Mouse (Mus musculus): Measurements from ENCODE around the gene Olfr1434. TPM values are rescaled to one million over a fixed set of nuclear protein-coding genes. Genes with fewer than 3 reads are reported as not detected.
"Not testable (repeated sequence)": the region's sequence is repeated elsewhere in the genome, so short reads cannot be mapped to it uniquely, and the experiment has no call there.

Gene Olfr1434
- not detected for total RNA-seq (2021)

- intact Hi-C loops (cut with DNase I), result no loop called here
- no peak for DNase-seq (ENCODE audit: low spot score in 2 of 2)
Observed at GRCm38 (mm10) chr19:12279554-12279953, at the start of gene Olfr1434. TSS of gene Olfr1434 (plus strand) at chr19:12279854.

DNA sequence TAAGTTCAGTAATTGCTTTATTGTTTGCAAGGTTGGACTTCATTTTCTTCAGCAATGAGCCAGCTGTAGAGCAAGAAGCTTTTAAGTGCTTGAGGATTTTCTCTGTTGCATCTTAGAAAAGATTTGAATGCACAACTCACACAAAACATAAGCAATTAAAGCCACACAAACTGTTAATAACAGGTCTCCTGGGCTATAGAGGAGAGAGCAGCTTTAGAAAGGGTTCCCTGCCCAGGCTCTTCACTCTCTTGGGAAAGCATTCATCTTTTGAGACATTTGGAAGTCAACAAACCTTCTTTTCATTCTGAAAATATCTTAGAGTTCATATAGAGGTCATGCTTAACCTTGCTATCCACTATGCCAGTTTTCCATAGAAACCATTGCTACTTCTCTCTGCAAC is 47.2 kb upstream of the Olfr1434 start, which contains the start of gene Olfr1432:
TSS of gene Olfr1432 (minus strand) at position 101 of the 400 bp plus-strand sequence.
- DNase-seq (ENCODE audit: low spot score in 2 of 2); intact Hi-C loops (cut with DNase I): not testable (repeated sequence)

DNA sequence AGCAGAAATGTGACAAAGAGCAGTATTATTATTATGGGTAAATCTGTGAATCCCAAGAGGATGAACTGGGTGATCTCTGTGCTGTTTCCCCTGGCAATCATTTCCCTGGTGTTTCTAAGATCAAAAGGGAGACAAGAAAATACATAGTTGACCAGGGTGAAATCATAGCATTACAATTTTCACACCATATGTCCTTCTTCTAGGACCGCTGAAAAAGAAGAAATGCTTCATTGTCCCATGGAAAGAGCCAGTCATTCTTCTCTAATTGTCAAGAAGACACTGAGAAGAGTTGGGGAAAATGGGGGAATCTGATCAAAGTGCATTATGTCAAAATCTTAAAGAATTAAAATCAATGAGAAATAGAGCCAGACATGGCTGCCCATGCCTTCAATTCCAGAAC is 38.1 kb upstream of the Olfr1434 start, which contains the start of gene Olfr262:
TSS of gene Olfr262 (minus strand) at position 101 of the 400 bp plus-strand sequence.
- intact Hi-C loops (cut with DNase I), result no loop called here
- DNase-seq (ENCODE audit: low spot score in 2 of 2), result no peak

- intact Hi-C loops (cut with DNase I), result no loop called here
Observed at GRCm38 (mm10) chr19:12260732-12261131, 18.9 kb upstream of the Olfr1434 start, which contains the start of gene Olfr235. TSS of gene Olfr235 (plus strand) at chr19:12261032.

GRCm38 (mm10) chr19:12292979-12293378 is 13.3 kb downstream of the Olfr1434 start:
- intact Hi-C loops (cut with DNase I), result no loop called here
- peak; percentile 1 to 41 for DNase-seq (ENCODE audit: low spot score in 2 of 2)

More at GRCm38 (mm10) chr19:12260732-12261131, 18.9 kb upstream of the Olfr1434 start, which contains the start of gene Olfr235:
- no peak for DNase-seq (ENCODE audit: low spot score in 2 of 2)

DNA sequence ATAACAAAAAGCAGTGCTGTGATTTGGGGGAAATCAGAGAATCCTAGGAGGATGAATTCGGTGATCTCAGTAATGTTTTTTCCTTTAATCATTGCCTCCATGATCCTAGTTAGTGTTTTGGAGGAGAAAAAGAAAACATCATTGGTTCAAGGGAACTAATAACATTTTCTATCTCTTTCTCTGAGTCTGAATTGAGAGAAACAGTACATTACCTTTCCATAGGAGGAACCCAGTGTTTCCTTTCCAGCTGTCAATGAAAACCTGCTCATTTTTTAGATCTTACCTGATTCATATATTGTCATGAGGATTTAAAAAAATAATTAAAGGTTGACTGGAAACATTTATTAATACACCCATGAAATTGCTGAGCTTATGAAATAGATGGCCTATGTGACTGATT is 19.4 kb downstream of the Olfr1434 start, which contains the start of gene Olfr1436:
TSS of gene Olfr1436 (minus strand) at position 101 of the 400 bp plus-strand sequence.
- DNase-seq (ENCODE audit: low spot score in 2 of 2); intact Hi-C loops (cut with DNase I): not testable (repeated sequence)

- no peak for DNase-seq (ENCODE audit: low spot score in 2 of 2)
- intact Hi-C loops (cut with DNase I), result no loop called here
Observed at GRCm38 (mm10) chr19:12325001-12325400, 45.3 kb downstream of the Olfr1434 start, which contains the start of gene Olfr1437. TSS of gene Olfr1437 (minus strand) at chr19:12325101.

Other genes starting within 250 kb of the Olfr1434 start
- gene Olfr1423, start 238.5 kb upstream of the Olfr1434 start, total RNA-seq (2021), result not detected
- gene Olfr1424, start 217.2 kb upstream of the Olfr1434 start, total RNA-seq (2021), result not detected
- gene Olfr1425, start 202.1 kb upstream of the Olfr1434 start, total RNA-seq (2021), result not detected
- not detected for gene Olfr1426, start 187.8 kb upstream of the Olfr1434 start, total RNA-seq (2021)
- gene Olfr1427, start 176.5 kb upstream of the Olfr1434 start, total RNA-seq (2021), result not detected
- gene Olfr1428, start 164.0 kb upstream of the Olfr1434 start, total RNA-seq (2021), result not detected
- gene Olfr76, start 156.7 kb upstream of the Olfr1434 start, total RNA-seq (2021), result not detected
- not detected for gene Olfr1555-ps1, start 109.7 kb upstream of the Olfr1434 start, total RNA-seq (2021)
- gene Olfr1431, start 79.2 kb upstream of the Olfr1434 start, total RNA-seq (2021), result not detected
- not detected for gene Olfr1432, start 47.3 kb upstream of the Olfr1434 start, total RNA-seq (2021)
- not detected for gene Olfr262, start 38.2 kb upstream of the Olfr1434 start, total RNA-seq (2021)
- not detected for gene Olfr235, start 18.8 kb upstream of the Olfr1434 start, total RNA-seq (2021)
- not detected for gene Olfr1436, start 19.3 kb downstream of the Olfr1434 start, total RNA-seq (2021)
- not detected for gene Olfr1437, start 45.2 kb downstream of the Olfr1434 start, total RNA-seq (2021)
- gene Olfr1438-ps1, start 56.1 kb downstream of the Olfr1434 start, total RNA-seq (2021), result not detected
- not detected for gene Olfr1440, start 107.4 kb downstream of the Olfr1434 start, total RNA-seq (2021)
- gene Olfr1441, start 137.6 kb downstream of the Olfr1434 start, total RNA-seq (2021), result not detected
- not detected for gene Pfpl, start 148.1 kb downstream of the Olfr1434 start, total RNA-seq (2021)
- gene Mpeg1, start 180.9 kb downstream of the Olfr1434 start, total RNA-seq (2021), result 1 to 10 TPM; 7.6 to 8.7 TPM
- 10 to 100 TPM; 32.7 to 37.1 TPM for gene Dtx4, start 221.6 kb downstream of the Olfr1434 start, total RNA-seq (2021)